Mouse (Mus musculus): Measurements from ENCODE around the gene Mgat4e.
A peak's percentile ranks its signal among the peaks of the same experiment; 100 is the strongest.

Mgat4e gene

DNA sequence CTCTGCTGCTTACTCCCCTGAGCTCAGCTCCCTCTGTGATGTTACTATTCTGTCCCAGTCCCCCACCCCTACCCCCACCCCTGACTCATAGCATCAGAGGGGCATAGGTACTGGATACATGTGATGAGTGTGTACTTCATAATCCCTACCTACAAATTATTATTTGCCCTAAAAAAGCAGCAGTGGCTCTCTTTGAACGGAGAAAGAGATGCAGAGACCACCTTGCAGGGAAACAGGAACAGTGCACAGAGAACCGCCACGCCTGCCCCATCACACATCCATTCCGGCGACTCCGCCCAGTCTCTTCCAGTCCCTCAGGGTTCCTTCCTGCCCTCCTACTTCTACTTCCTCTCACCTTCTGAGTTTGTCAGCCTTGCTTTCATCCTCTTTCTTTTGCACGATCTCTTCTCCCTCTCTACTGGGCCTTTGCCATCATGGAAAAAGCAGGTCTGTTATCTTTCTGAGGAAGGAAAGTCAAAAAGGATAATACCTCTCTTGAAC is at the start of gene Mgat4e:
Gene Mgat4e, minus strand, starts transcription at position 51 of the 501 bp plus-strand sequence.
- DNase-seq (ENCODE audit: low spot score) = no peak

DNA sequence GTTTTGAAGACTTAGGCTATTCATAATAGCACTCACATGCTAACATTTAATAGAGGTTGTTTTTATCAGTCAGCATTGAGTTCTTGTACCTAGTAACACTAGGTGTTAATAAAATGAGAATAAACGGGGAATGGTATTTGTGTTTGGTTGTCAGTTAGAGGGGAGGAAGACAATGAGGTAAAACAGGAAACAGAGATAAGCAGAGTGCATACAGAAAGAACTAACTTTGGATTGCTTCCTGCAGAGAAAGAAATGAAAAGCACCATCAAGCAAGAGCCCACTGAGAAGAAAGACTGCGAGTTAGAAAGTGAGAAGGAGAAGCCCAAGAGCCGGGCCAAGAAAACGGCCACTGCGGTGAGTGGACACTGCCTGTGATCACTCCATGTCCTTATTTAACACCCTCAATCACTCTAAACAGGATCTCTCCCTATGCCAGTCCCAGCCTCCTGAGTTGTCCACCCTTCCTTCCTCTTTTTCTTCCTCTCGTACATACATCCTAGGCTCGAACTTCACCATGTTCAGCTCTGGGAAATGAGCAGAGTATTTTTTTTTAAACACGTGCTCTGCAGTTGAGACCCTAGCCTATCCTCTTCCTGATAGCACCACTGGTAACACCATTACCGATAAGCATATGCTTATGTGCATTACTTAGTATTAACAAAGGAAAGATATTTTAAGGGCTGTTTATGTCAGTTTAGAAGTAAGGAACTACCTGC is 48.0 kb upstream of the Mgat4e start:
- DNase-seq (ENCODE audit: low spot score) = no peak

DNA sequence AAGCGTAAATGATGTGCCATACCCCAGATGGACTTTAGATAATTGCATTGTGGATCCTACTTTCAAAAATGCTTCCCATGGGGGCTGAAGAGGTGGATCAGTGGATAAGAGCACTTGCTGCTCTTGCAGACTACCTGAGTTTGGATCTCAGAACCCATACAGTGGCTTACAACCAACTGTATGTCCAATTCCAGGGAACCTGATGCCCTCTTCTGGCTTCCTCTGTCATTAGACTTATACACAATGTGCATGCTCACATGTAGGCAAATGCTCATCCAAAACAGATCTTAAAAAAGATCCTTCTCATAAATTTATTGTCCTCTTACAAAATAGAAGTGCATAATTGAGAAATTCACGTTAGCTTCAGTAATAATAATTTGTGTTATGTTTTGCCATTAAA is 42.3 kb upstream of the Mgat4e start:
- DNase-seq (ENCODE audit: low spot score) = no peak

DNA sequence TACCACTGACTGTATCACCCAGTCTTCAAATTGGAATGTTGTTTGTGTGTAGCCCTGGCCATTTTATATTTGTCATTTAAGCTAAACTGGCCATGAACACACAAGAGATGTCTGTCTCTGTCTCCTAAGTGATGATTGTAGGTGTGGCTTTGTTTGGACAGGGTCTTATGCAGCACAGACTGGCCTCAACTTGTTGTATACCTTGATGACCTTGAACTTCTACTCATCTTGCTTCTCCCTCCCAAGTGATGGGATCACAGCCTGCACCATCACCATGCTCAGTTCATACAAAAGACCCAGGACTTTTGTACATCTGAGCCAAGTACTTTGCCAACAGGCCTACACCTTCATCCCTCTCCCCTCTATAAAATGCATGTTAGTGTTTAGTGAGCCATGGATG is 40.2 kb upstream of the Mgat4e start:
- DNase-seq (ENCODE audit: low spot score) = no peak

DNA sequence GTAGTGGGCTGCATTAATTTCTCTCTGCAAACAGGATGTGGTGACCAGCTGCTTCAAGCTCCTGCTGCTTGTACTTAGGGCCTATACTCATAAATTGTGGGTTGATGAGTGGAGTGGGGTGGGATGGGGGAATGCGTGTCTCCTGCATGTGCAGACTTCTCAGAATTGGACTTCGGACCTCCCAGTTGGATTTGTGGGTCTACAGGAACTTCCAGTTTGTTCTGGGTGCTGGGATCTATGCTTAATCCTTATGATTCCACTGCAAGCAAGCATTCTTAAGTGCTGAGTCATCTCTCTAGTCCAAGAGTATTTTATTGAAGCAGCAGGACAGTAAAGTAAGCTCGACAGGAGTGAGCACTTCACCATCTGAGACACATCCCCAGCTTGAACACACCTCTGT is 34.1 kb upstream of the Mgat4e start:
- DNase-seq (ENCODE audit: low spot score) = no peak

DNA sequence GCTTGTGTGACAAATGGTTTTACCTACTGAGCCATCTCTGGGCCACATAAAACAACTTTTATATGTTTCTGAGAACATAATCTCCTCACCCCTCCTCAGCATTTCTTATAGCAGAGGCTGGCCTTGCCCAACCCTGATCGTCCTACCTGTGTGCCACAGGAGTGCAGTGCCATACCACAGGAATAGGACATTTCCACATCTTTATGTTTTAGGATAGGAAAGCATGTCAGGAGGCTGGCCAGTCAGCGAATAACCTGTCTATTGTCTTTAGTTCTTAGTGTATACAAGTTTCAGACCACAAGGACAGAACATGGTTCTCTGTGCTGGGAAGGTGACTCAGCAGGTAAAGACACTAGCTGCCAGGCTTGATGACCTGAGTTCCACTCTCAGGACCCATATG is 31.3 kb upstream of the Mgat4e start:
- DNase-seq (ENCODE audit: low spot score) = no peak

DNA sequence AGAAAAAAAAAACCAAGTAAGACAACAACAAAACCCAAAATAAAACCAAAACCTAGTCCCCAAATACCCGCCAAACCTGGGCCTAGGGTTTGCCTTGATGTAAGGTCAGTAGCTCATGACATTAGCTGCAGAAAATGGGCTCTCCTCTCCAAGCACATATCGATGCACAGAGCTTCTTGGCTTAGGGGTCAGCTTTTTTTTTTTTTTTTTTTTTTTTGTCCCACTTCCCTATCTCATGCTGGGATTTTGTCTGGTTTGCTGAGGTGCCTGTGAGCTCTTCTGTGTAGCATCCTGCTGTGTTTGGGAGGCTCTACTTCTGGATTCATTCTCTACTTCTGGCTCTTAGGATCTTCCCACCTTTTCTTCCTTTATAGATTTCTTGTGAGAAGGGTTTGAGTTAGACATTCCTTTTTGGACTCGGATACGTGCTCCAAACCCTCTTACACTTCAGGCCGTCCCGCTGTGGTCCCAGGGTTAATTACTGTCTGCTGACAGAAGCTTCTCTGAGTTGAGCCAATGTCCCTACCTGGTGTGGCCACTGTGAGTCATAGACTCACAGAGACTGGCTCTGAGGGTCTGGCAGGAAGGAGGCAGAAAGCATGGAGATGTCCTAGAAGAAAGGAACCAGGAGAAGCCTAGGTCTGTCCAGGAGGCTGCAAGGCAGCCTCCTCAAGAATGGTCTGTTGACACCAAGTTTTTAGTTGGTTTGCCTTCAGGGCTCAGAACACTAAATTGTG is 28.1 kb upstream of the Mgat4e start:
- no peak for DNase-seq (ENCODE audit: low spot score)

DNA sequence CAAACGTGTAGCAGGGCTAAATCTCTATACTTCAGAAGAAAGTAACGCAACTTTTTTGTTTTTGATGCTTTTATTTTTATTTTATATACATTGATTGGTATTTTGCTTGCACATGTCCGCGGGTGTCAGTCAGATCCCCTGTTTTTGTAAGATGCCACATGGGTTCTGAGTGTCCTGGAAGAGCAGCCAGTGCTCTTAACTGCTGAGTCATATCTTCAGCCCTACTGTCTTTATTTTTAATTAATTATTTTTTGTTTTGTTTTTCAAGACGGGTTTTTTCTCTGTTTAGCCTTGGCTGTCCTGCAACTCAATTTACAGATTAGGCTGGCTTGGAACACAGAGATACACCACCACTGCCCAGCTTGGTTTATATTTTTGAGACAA is 24.4 kb upstream of the Mgat4e start:
- no peak for DNase-seq (ENCODE audit: low spot score)

DNA sequence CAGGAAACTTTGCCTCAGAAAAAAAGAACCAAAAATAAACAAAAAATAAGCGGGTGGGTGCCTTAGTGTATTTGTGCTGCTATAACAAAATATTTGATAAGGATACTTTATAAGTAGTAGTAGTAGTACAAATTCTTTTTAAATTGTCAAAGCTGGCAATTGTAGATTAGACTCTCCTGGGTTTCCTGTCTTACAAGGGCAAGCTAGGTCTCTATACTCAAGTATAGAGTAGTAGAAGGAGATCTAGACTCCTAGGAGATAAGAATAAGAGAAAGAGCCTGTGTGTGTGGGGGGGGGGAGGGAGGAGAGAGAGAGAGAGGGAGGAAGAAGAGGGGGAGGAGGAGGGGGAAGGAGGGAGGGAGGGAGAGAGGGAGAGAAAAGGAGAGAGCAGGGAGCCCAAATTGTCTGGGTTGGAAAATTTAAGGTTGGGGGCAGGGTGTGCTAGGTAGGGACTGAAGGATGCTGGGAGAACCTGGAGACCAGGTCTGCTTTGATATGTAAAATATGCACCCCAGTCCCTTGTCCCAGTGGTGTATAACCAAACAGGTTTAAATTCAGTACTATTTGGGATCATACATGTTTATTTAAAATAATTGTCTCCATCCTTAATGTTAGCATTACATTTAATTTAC is 23.9 kb upstream of the Mgat4e start:
- DNase-seq (ENCODE audit: low spot score) = no peak

DNA sequence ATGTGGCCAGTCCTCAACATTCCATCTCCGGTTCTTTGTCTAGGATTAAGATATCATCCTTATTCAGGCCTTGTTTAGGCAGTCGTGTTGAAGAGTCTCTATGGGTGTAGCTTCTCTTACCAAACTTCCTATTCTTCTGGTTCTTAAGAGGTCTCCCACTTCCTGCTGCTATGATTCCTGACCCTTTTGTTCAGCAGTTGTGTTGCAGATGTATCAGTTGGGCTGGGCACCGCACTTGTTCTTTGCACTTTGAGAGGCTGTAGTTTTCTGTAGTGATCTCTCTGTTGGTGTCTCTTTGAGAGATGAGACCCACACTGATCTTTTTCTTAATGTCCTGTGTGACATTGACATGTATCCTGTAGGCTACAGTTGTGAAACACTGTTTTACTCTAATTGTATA is 21.1 kb upstream of the Mgat4e start:
- no peak for DNase-seq (ENCODE audit: low spot score)

DNA sequence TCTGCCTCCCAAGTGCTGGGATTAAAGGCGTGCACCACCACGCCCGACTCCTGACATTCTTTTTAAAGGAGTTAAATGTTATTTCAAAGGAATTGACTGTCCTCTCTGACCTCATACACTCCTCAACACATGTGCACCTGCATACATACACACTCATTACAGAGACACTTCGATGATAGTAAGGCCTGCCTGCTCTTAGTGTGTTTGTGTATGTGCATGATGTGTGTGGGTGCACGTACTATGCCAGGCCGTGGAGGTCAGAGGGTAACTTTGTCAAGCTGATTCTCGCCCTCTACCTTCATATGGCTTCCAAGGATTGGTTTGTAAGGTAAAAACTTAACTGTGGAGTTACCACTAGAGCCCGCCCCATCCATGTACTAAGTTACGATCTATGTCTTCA is 20.7 kb upstream of the Mgat4e start:
- no peak for DNase-seq (ENCODE audit: low spot score)

DNA sequence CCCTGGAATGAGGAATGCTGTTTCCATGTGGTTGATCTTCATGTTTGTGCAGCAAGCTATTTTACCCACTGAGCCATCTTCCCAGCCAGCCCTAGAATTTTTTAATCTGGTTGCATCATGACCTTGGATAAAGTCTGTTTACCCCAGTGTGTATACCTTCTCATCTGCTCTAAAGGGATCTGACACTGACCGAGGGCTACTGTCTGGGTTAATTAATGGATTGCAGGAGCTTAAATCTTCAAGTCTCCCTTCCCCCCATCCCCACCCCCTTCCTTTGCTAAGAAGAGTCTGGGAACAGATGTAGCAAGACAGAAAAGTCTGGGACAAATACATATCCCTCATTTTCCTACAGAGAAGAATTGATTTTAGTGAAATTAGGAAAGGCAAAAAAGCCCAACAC is 18.0 kb upstream of the Mgat4e start:
- no peak for DNase-seq (ENCODE audit: low spot score)

DNA sequence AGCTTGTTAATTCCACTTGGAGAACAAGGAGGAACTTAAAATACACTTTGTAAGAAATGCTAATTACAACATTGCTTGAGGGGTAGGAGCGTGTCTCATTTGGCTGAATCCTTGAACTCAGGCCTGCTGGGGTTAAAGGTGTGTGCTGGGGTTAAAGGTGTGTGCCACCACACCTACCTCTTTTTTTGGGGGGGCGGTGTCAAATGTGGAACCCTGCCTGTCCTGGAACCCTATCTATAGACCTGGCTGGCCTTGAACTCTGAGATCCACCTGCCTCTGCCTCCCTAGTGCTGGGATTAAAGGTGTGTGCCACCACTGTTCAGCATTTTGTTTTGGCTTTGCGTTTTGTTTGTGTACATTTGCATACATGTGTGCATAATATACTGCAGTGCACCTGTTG is 14.2 kb upstream of the Mgat4e start:
- DNase-seq (ENCODE audit: low spot score) = no peak

DNA sequence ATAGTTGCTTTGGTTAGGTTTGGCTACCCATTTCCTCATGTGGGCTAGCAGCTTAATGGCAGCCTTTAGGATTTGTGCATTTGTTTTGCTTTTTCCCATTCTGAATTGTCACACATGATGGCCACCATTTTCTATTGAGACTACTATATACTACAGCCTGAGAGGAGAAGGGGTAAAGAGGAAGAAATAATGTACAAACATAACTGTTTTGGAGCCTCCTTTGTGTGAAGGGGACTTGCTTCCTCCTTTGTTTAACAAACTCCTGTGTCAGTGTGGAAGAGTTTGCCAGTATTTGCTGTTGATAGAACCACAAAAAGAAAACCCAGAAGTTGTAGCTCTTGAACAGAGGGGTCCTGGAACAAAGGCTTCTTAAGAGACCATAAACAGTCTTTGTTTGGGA is 13.0 kb upstream of the Mgat4e start:
- no peak for DNase-seq (ENCODE audit: low spot score)

DNA sequence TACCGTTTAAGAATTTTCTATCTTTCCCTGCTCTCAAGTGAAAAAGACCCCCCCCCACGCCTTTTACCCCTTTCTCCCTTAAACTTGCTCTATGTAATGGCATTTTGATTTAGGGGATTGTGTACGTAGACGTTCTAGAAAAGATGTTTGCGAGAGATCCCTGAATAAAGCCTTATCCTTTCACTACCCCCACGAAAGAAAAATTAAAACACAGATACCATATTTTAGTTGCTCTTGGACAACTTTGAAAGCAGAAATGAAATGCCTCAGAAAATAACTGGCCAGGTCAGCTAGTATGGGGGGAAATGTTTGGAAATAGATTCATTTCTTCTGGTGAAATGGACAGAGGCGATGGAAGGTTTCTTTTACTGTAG is 12.3 kb upstream of the Mgat4e start:
- no peak for DNase-seq (ENCODE audit: low spot score)

DNA sequence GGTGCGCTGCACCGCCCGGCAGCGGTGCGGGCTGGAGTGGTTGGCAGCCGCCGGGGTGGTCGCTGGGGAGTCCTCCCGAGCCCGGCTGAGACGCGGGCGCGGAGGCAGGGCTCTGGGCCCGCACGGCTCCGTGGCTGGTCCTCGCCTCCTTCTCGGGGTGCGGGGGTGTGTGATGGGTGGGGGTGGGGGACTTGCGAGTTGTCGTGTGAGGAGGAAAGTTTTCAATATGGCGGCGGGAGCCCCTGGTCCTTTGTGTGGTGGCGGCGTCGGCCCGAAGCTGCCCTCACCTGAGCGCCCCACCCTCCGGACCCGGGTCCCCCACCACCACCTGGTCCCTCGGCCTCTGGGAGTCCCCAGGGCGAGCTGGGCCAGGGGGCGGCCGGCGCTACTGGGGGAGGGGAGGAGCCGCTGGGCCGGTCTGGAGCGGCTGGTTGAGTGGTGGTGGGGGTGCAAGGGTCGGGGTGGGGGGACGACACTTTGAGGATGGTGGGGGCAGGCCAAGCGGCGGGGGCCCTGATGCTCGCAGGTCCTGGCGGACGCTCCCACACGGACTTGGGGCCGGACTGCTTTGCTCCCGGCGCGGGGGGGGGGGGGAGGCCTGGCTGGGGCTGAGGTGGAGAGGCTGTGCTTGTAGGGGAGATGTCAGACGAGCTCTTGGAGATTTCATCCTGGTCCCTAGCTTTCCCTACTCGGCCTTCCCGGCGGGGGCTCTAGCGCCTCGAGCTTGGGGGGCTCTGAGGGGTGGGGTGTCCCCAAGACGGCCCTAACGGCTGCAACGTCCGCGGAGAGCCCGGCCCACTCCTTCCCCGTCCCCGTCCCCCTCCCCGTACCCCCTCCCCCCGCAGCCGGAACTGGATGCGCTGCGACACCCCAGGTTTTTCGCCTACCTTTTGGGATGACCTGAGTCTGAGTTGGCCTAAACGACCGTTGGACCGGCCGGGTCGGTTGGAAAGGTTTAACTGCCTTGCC is 11.6 kb upstream of the Mgat4e start:
- DNase-seq (ENCODE audit: low spot score) = no peak

DNA sequence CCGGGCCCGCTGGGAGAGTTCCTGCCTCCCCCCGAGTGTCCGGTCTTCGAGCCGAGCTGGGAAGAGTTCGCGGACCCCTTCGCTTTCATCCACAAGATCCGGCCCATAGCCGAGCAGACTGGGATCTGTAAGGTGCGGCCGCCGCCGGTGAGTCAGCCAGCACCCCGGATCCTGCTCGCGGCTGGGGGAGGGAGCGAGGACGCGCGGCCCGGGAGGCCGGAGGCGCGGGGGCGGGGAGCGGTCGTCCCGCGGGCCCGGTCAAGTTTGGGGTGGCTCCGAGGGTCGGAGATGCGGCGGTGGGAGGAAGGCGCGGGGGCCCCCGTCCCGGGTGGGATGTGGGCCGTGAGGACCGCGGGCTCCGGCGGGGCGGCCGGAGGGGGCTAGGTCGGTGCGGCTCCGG is 10.9 kb upstream of the Mgat4e start:
- DNase-seq (ENCODE audit: low spot score) = no peak

DNA sequence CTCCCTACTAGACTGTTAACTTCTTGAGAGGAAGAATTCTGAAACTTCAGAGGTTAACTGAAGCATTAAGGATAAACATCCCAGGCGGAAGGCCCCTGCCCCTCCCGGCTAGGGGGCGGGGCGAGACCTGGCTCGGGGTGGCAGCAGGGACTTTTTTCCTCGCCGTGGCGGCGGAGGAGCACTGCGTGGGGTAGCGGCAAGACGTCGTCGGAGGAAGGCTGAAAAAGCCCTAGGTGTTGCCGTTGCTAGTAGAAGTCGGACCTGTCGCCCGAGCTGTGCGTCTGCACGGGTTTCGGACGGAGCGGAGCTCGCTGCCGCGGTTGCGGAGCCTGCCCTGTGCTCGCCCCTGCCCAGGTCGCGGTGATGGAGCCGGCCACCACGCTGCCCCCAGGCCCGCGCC is 10.5 kb upstream of the Mgat4e start, which contains the start of gene Kdm5b:
Gene Kdm5b, plus strand, starts transcription at position 196 of the 400 bp plus-strand sequence.
- DNase-seq (ENCODE audit: low spot score) = peak; percentile 60

DNA sequence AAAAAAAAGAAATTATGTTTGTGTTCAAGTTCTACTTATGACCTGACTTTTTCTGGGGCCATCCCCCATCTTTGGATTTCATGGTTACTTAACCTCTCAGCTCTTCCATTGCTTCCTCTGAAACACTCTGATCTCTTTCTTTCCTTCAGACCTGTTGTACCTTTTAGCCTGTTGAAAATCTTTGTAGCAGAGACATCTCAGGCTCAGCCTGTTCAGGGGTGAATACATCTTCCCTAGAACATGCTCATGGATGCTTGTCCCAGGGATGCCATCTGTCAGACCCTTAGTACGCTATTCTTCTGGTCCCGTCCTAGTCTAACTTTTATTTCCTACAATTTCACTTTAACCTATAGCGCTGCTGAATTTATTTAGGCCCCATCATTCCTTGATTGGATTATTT is 9.7 kb upstream of the Mgat4e start:
- DNase-seq (ENCODE audit: low spot score) = no peak

DNA sequence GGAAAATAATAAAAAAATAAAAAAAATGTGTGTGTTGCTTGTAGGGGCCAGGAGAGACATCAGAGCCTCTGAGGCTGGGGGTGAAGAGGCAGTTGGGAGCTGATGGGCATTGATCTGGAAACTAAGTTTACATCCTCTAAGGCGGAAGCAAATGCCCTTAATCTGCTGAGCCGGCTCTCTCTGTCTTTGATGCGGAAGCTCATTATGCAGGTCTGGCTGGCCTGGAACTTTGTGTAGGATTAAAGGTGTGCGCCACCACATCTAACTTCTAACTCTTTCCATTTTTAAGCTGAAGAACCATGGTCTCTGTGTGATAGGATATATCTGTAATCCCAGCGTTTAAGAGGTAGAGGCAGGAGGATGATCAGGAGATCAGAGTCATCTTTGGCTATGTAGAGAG is 9.0 kb upstream of the Mgat4e start:
- DNase-seq (ENCODE audit: low spot score) = no peak

DNA sequence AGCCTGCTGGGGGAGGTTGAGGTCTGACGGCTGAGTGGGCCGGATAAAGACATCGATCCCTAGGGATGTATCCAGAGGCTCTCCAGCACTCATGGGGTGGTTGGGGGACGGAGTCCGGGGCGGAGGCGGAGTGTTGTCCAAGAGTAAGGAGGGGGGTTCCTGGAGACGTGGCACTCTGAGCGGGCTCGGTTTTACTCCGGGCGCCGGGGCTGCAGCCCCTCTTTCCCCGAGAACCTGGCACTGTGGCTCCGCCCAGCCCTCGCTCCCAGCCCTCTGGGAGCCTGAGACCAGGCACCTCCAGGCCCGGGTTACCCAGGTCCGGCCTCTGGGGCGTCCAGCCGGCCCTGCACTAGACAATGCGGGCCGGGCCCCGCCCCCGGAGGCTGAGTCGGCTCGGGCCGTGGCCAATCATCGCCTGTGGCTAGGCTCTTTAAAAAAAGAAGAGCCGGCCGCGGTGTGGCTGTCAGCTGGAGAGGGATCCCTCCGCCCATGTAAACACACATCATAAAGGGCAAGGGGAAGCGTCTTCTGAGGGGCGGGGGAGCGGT is 7.3 kb upstream of the Mgat4e start:
- peak; percentile 89 for DNase-seq (ENCODE audit: low spot score)

All from layer of hippocampus, adult 9-10 months (tissue).